In the genomic region with DNA sequence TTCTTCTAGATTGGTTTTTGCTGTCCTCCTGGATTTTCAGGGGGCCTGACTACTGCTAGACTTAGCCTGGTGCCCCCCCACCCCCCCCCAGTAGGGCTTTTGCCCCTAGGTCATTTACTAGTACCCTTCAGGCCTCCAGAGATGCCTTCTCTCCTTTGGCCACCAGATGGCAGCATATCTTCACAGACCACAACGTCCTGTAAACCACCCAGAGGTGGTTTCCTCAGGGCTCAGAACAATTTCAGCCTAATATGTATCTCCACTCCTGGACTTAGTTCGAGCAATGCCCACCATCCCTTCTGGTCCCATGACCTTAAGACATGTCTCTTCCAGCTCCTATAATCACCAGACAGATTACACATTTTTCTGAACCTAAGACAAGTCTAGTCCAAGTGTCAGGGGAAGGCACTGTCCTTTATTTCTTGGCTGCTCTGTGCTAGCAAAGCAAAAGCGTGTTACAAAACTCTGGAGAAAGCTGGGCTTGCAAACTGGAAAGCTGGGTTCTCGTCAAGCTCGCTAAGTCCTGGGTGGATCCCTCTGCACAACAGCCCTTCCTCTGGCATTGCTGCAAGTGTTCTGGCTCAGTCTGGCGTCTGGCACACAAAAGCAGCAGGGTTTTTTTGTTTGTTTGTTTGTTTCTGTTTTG, we compare ENCODE assay signal across 8 mouse cellular contexts. TPM values are rescaled to one million over a fixed set of nuclear protein-coding genes. Genes with fewer than 3 reads are reported as not detected.
A peak's percentile ranks its signal among the peaks of the same experiment; 100 is the strongest.
DNase-seq lines count a peak whose midpoint lies in the region; ATAC-seq lines count a peak whose summit lies in the region.

No protein-coding gene starts in this region.

- H3K4me3 ChIP-seq in hindbrain, embryonic 16.5 days (ENCODE audit: low read length): no peak overlapping the region

- no peak overlapping the region for H3K4me2 ChIP-seq in hindbrain, embryonic 16.5 days (ENCODE audit: low read length)

- no peak overlapping the region for H3K27ac ChIP-seq in hindbrain, embryonic 16.5 days (ENCODE audit: low read depth, low read length)

- H3K9ac ChIP-seq in hindbrain, embryonic 16.5 days (ENCODE audit: low read depth, low read length): no peak overlapping the region

- WGBS in hindbrain, embryonic 16.5 days: 39% methylated on average over 6 of the region's 6 CpGs

- DNase-seq in Muller cell, postnatal 12 days (ENCODE audit: inconsistent ontology term): peak; percentile 40
- peak; percentile 71 for DNase-seq in cerebellum, adult 8-10 months
- peak; percentile 85 for DNase-seq in forelimb bud, embryonic 11.5 days (ENCODE audit: low read depth, low spot score)
- peak; percentile 64 to 75 for DNase-seq in layer of hippocampus, postnatal 36 days
- peak; percentile 68 to 86 for DNase-seq in lung, postnatal 4 days
- DNase-seq in right cerebral cortex, adult 2 months (ENCODE audit: low spot score in 2 of 2): peak; percentile 87 to 88
- DNase-seq in urinary bladder, postnatal 14 days (ENCODE audit: low spot score): peak; percentile 84

- peaks cover 5% of the 10 kb centered on the region; the same call in 1 of the 2 replicates for H3K9me3 ChIP-seq in hindbrain, embryonic 16.5 days (ENCODE audit: control insufficient read depth, low read length)

- no peaks in the 10 kb centered on the region for H3K4me1 ChIP-seq in hindbrain, embryonic 16.5 days (ENCODE audit: control insufficient read depth, insufficient read depth, low read depth, low read length)

- no peaks in the 10 kb centered on the region for H3K36me3 ChIP-seq in hindbrain, embryonic 16.5 days (ENCODE audit: control insufficient read depth, insufficient read depth, low read length)

- H3K27me3 ChIP-seq in hindbrain, embryonic 16.5 days (replicated peaks; ENCODE audit: control insufficient read depth, insufficient read depth, low read length): no peaks in the 10 kb centered on the region

- ATAC-seq in hindbrain, embryonic 16.5 days: peak; percentile 81

RNA-seq across cellular contexts. Expression of gene Plg, which starts 38.0 kb away (rescaled TPM):
- not detected in 2 replicates for polyA plus RNA-seq in hindbrain, embryonic 16.5 days (2015; fragmentation: Nextera tagmentation; extraction: Ambion mirVana)
- total RNA-seq in layer of hippocampus, postnatal 36 days (2021): not detected
